Mouse (Mus musculus): ENCODE data around the gene Klf15. TPM values are rescaled to one million over a fixed set of nuclear protein-coding genes. Genes with fewer than 3 reads are reported as not detected.

Gene Klf15
- total RNA-seq (2022): 10 to 100 TPM; 29.8 to 38.5 (median 34.8) TPM

GRCm38 (mm10) chr6:90462181-90462706 is at the start of gene Klf15:
Klf15 (plus strand) TSS chr6:90462576.
- DNase-seq (ENCODE audit: low spot score in 2 of 2): peak; percentile 73 to 83

DNA sequence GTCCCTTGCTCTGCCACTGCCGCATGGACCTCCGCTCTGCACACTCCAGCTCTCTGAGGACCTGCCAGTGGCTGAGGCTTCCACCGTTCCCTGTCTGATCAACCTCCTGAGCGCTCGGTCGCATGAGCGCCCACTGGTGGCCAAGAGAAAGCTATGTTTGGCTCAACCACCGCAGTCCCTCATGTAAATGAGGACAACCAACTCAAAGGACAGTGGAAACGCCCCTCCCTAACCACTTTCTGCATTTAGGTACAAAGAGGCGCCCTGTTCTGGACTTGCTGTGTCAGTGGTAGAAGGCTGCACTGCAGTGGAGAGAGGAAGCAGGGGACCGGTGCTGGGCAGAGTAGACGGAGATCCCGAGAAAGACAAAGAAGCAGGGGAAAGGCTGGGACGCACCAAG is 39.8 kb upstream of the Klf15 start:
- peak; percentile 81 for DNase-seq (ENCODE audit: low spot score in 2 of 2)

DNA sequence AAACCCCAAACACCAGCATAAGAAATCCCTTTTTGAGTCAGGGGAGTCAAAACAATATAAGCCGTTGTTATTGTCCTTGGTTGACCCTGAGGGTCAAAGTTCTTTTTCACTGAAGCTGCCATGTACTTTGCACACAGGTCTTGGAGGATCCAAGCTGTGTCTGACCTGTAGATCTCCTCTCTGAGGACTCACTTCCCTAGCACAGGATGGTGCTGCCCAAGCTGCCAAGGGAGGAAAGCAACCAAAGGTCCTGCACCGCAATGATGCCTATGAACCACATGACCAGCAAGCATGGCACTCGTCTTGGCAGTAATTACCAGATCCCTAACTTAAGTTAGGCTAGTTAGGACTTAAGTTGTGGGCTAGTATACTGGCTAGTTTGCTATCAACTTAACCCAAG is 37.0 kb upstream of the Klf15 start:
- DNase-seq (ENCODE audit: low spot score in 2 of 2): no peak

- DNase-seq (ENCODE audit: low spot score in 2 of 2): no peak
Measured at GRCm38 (mm10) chr6:90426003-90426402, 36.4 kb upstream of the Klf15 start.

- DNase-seq (ENCODE audit: low spot score in 2 of 2): peak; percentile 72 to 75
Measured at GRCm38 (mm10) chr6:90428380-90428974, 33.9 kb upstream of the Klf15 start, which contains the start of gene Cfap100. Cfap100 (minus strand) TSS chr6:90428797.

GRCm38 (mm10) chr6:90429911-90430310 is 32.5 kb upstream of the Klf15 start:
- DNase-seq (ENCODE audit: low spot score in 2 of 2): no peak

- DNase-seq (ENCODE audit: low spot score in 2 of 2): peak in 1 of 2 experiments; percentile 61
Measured at GRCm38 (mm10) chr6:90431487-90431886, 30.9 kb upstream of the Klf15 start.

GRCm38 (mm10) chr6:90434687-90435086 is 27.7 kb upstream of the Klf15 start:
- DNase-seq (ENCODE audit: low spot score in 2 of 2): no peak

- peak; percentile 63 to 87 for DNase-seq (ENCODE audit: low spot score in 2 of 2)
Measured at GRCm38 (mm10) chr6:90435195-90435618, 27.2 kb upstream of the Klf15 start.

DNA sequence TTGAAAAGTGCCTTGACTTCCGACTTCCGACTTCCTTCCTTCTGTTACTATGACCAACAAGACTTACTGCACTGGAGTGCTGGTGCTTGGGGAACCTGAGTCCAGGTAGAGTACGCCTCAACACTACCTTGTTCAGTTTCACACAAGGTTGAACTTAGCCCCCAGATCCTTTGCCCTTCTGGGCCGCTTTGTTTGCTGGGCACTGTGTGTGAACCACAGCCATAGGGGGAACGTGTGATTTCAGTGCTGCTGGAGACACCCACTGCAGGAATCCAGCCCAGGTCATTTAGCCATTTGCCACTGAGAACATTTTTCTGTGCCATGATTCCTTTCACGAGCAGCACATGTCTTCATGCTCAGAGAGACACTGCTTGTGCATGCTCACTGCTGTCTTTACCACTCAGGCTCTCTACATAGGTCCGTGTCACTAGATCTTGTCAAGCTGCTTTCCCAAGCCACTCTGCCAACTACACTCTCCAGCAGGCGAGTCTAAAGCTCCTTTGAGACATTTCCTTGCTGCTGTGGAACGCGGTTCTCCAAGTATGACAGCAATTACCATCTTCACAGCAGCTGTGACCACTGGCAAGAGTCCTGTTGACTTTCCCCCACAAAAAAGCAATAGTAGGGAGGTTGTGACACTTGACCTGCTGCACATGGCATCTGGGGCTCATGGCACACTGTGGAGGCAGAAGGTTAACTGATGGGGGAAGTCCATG is 26.0 kb upstream of the Klf15 start:
- DNase-seq (ENCODE audit: low spot score in 2 of 2): no peak

DNA sequence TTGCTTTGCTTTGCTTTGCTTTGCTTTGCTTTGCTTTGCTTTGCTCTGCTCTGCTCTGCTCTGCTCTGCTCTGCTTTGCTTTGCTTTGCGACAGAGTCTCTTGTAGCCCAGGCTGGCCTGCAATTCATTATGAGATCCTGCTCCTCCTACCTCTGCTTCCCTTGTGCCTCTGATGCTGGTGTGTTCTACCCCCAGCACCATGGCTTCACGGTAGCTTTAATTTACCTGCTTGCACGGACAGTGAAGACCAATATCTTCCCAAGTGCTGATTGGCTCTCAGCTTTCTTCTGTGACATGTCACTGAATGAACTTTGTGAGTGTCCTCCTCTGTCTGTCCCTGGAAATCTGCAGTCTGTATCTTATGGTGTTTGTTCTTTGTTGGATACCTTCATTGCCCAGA is 25.3 kb upstream of the Klf15 start:
- DNase-seq (ENCODE audit: low spot score in 2 of 2): no peak

DNA sequence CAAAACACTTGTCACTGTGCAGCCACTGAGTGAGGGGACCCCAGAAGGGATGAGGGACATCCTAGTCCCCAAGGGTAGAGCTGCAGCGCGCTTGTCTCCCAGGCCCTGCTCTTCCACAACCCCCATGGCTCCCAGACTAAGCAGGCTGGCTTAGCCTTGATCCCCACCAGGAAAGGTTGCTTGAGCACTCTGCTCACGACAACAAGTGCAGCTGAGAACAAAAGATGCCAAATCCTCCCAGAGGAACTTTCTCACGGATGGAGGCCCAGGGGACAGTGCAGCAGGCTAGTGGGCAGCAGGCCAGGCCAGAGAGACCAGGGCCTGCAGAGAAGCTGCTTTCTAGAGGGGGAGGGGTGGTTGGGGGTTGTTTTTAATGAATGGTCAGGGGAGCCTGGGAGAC is 15.5 kb upstream of the Klf15 start:
- no peak for DNase-seq (ENCODE audit: low spot score in 2 of 2)

- peak; percentile 73 to 90 for DNase-seq (ENCODE audit: low spot score in 2 of 2)
Measured at GRCm38 (mm10) chr6:90450179-90450578, 12.2 kb upstream of the Klf15 start.

DNA sequence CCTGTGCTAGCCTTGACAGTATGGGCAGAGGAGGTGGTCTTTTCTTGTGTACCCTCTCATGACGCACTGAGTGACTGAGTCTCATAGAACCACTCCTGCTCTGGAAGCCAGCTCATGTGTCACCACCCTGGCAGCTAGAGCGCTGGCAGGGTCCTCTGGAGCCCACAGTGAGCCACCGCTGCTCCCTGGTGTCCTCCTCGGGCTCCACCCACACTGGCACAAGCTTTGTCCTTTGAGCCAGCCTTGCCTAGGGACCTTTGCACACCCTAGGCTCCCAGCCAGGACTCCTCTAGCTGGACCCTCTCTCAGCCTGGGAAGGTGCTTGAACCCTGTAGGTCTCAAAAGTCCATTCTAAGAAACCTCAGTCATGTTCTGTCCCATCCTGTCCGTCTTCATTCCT is 11.7 kb upstream of the Klf15 start:
- DNase-seq (ENCODE audit: low spot score in 2 of 2): no peak

GRCm38 (mm10) chr6:90451512-90451911 is 10.9 kb upstream of the Klf15 start:
- no peak for DNase-seq (ENCODE audit: low spot score in 2 of 2)

DNA sequence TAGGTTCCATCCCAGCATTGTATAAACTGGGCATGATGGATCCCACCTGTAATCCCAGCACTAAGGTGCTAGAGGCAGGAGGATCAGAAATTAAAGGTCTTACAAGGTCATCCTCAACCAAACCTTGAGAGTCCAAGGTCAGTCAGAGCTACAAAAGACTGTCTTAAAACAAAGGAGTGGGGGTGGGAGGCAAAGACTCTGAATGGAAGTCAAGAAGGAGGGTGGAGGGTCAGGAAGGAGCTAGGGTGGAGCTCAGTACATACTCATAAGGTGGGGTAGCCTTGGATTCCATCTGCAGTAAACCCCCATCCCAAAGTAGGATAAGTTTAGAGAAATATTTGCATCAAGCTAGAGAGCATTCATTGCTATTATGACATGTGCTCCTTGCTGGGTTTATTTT is 9.8 kb upstream of the Klf15 start:
- DNase-seq (ENCODE audit: low spot score in 2 of 2): no peak

DNA sequence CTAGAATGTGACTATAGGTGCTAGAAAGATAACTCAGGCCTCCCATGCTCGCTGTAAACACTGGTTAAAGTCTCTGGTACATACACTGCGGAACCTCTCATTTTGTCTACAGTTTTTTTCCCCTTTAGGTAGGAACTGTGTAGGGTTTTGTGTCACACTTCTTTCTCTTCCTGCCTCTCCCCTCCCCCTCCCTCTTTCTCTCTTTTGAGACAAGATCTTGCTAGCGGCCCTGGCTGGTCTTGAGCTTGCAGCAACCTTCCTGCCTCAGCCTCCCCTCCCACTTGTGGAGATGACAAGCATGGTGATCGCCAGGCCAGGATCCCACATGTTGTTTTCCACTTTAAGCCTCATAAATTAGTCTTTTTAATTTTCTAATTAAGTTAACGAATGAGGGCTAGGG is 8.6 kb upstream of the Klf15 start:
- no peak for DNase-seq (ENCODE audit: low spot score in 2 of 2)

DNA sequence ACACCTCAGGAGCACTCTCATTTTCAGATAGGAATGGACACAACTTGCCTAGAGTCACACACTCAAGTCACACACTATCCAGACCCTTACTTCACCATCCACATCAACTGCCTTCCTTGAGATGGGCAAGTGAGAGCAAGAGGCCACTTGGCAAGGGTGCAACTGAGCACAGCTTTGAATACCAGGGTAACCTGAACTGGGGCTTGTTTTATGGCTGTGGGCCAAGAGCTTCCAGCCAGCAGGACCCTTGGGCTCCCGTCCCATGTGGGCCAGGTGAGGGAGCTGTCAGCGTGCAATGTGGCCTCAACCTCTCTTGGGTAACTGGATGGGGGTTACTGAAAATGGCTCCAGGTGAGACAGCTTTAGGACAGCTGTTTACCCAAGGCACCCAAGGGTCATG is 5.0 kb upstream of the Klf15 start:
- no peak for DNase-seq (ENCODE audit: low spot score in 2 of 2)

GRCm38 (mm10) chr6:90461181-90461580 is 1.2 kb upstream of the Klf15 start:
- no peak for DNase-seq (ENCODE audit: low spot score in 2 of 2)

- no peak for DNase-seq (ENCODE audit: low spot score in 2 of 2)
Measured at GRCm38 (mm10) chr6:90461771-90462170, 605 bp upstream of the Klf15 start.

GRCm38 (mm10) chr6:90462841-90463227 is 458 bp downstream of the Klf15 start:
- DNase-seq (ENCODE audit: low spot score in 2 of 2): peak; percentile 44 to 50

DNA sequence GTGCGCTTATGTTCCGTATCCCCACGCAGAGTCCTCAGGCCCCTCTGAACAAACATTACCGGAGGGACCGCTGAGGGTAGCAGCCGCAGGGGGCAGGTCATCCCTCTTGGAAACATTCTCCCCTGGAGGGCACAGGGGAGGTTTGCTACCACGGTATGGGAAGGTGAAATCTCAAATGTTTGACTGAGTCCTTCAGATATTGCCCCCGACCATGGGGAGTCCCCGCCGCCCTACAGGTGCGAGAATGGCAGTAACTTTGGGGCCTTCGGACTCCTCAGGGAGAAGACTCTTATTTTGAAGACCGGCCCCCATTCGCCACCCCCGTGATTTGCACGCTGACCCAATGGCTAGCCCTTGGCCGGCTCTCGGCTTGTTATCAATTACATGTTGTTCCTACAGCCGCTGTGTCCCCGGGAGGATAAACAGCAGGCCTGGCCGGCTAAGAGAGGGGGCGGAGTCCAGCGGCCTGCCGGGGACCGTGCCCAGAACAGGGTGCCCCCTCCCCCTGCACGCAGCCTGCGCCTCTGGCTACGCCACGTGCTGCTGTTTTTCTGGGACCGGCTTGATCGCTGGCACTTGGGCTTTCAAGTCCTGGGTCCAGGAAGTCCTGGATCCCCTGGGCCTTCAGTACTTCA is 969 bp downstream of the Klf15 start:
- DNase-seq (ENCODE audit: low spot score in 2 of 2): peak; percentile 92 to 93
